Mouse (Mus musculus) adrenal gland, adult (tissue): ENCODE measurements at regions not wholly inside any gene's neighbourhood (a gene's known extent, or its start where the extent isn't known, plus 50 kb on each side); places are given as distances from the start of the nearest gene placed in this dataset.
A peak's percentile ranks its signal among the peaks of the same experiment; 100 is the strongest.

Source experiments
- DNase-seq, 2 experiments: peaks; one replicate each; pipeline ENCODE4 v3.0.0; 2022 to 2023; ENCODE audit warnings: low spot score in 1 of 2; ENCODE audit not compliant: inconsistent age in 2 of 2

DNA sequence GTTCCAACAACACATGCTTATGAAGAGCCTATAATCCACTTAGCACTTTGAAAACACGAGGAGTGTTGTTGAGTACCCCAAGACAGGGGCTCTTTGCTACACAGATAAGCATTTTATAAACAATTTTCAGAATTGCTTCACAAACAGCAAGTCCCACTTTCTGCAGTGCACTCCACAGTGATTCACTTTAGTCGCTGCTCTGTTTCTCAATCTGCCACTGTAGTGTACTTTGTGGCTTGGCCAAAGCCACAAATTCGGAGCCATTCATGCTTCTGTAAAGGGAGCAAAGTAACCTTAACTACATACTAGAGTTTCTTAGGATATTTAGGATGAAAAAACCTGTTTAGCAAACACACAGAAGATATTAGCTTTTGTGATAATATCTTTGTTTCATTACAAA lies 1226.5 kb upstream of the Luzp2 start:
- DNase-seq: peak in 1 of 2 experiments; percentile 23
